Mouse (Mus musculus): ENCODE data around the gene Proca1. TPM values are rescaled to one million over a fixed set of nuclear protein-coding genes. Genes with fewer than 3 reads are reported as not detected.

Gene Proca1
- polyA plus RNA-seq, 1 experiment from 2014 or later: 3.2 TPM

GRCm38 (mm10) chr11:78160171-78160570 is 33.0 kb upstream of the Proca1 start:
- Histone ChIP-seq H3K27ac (no peak overlapping the region), H3K4me1 (peaks cover 35% of the 10 kb centered on the region), H3K36me3 (peaks cover 75% of the 10 kb centered on the region), H3K4me2 (no peak overlapping the region), H3K9ac (no peak overlapping the region), H3K9me3 (no peaks in the 10 kb centered on the region), H3K27me3 (no peaks in the 10 kb centered on the region), H3K4me3 (no peak overlapping the region)
- ATAC-seq (ENCODE audit: insufficient number of reproducible peaks, insufficient read depth, low FRiP score, low TSS enrichment, low read depth): no peak
- 86% methylated on average over 18 of the region's 18 CpGs for WGBS

DNA sequence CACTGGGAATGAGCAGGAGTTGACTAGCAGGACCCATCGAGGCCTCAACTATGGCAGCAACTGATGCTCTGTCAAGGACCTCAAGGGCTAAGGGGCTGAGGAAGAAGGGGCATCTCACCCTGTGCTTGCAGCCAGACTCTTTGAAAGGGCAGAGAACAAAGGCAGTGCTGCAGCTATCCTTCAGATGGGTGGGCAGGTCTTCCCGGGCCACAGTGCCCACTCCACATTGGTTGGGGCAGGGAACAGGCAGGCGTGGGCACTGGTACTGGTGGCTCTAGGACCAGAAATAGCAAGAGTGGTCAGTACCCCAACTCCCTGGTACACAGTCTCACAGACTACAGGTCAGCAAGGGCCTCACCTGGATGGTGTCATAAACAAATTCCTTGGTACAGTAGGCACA is 32.5 kb upstream of the Proca1 start:
- H3K4me1 ChIP-seq: peaks cover 36% of the 10 kb centered on the region
- no peak overlapping the region for H3K9ac ChIP-seq
- 0 out of 2 replicates have a peak overlapping the region, but pooled peaks have one; percentile 60 for H3K27ac ChIP-seq
- peaks cover 72% of the 10 kb centered on the region for H3K36me3 ChIP-seq
- H3K27me3 ChIP-seq: no peaks in the 10 kb centered on the region
- 86% methylated on average over 3 of the region's 3 CpGs for WGBS
- no peaks in the 10 kb centered on the region for H3K9me3 ChIP-seq
- no peak overlapping the region for H3K4me3 ChIP-seq
- ATAC-seq (ENCODE audit: insufficient number of reproducible peaks, insufficient read depth, low FRiP score, low TSS enrichment, low read depth): no peak
- no peak overlapping the region for H3K4me2 ChIP-seq

GRCm38 (mm10) chr11:78161169-78161568 is 32.0 kb upstream of the Proca1 start:
- Histone ChIP-seq H3K4me3 (peak overlapping the region; percentile 1; the same call in 1 of the 2 replicates), H3K36me3 (peaks cover 70% of the 10 kb centered on the region), H3K9ac (no peak overlapping the region), H3K4me1 (peaks cover 41% of the 10 kb centered on the region), H3K27me3 (no peaks in the 10 kb centered on the region), H3K27ac (peak overlapping the region; percentile 60; the same call in 1 of the 2 replicates), H3K4me2 (no peak overlapping the region), H3K9me3 (no peaks in the 10 kb centered on the region)
- no peak for ATAC-seq (ENCODE audit: insufficient number of reproducible peaks, insufficient read depth, low FRiP score, low TSS enrichment, low read depth)
- WGBS: 90% methylated on average over 14 of the region's 14 CpGs

DNA sequence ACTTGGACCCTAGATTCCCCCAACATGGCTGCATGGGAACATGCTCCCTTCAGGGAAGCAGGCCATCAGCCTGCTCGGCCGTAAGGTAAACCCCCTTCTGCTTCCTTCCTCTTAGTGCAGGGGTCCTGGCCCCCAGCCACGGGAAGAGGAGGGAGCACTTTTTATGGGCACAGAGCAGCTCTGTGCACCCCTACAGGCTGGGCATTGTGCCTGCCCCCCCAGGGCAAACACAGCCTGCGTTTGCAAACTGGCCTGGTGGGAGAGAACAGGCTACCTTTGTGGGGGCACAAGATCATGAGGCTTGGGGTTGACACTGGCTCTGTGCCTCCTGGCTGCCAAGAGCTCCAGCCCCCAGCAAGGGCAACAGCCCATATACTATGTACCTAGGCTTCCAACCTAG is 31.2 kb upstream of the Proca1 start:
- Histone ChIP-seq H3K27ac (peak overlapping the region; percentile 99), H3K4me2 (peak overlapping the region; percentile 76), H3K9me3 (no peaks in the 10 kb centered on the region), H3K27me3 (no peaks in the 10 kb centered on the region), H3K4me1 (peaks cover 49% of the 10 kb centered on the region), H3K4me3 (peak overlapping the region; percentile 91; the same call in 1 of the 2 replicates), H3K9ac (no peak overlapping the region; the same call in 1 of the 2 replicates), H3K36me3 (peaks cover 64% of the 10 kb centered on the region)
- WGBS: 41% methylated on average over 4 of the region's 4 CpGs
- ATAC-seq (ENCODE audit: insufficient number of reproducible peaks, insufficient read depth, low FRiP score, low TSS enrichment, low read depth): no peak

- peak overlapping the region; percentile 76 for H3K4me2 ChIP-seq
- peaks cover 49% of the 10 kb centered on the region for H3K4me1 ChIP-seq
- peaks cover 59% of the 10 kb centered on the region for H3K36me3 ChIP-seq
- WGBS: 51% methylated on average over 6 of the region's 6 CpGs
- peak overlapping the region; percentile 96 for H3K9ac ChIP-seq
- no peak for ATAC-seq (ENCODE audit: insufficient number of reproducible peaks, insufficient read depth, low FRiP score, low TSS enrichment, low read depth)
- H3K27me3 ChIP-seq: no peaks in the 10 kb centered on the region
- peak overlapping the region; percentile 91 for H3K4me3 ChIP-seq
- H3K27ac ChIP-seq: peak overlapping the region; percentile 99
- H3K9me3 ChIP-seq: no peaks in the 10 kb centered on the region
Observed at GRCm38 (mm10) chr11:78162504-78162903, 30.7 kb upstream of the Proca1 start.

DNA sequence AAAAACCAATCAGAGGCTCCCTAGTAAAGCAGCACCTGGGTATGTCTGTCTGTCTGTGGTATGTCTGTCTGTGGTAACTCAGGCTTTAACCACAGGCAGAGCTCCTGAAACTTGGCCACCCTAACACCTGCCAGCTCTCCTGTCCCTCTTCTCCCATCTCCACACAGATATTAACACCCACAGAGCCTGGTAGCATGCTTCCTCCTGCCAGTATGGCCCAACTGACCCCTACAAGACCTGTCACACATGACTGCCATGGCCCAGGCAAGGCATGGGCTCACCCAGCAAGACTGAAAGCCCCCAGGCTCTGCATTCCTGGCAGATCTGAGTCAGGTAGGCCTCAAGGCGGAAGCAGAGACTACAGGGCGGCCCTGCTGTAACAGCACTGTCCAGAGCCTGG is 30.1 kb upstream of the Proca1 start:
- Histone ChIP-seq H3K4me3 (peak overlapping the region; percentile 91), H3K9me3 (no peaks in the 10 kb centered on the region), H3K27me3 (no peaks in the 10 kb centered on the region), H3K4me2 (peak overlapping the region; percentile 76), H3K27ac (peak overlapping the region; percentile 99), H3K36me3 (peaks cover 54% of the 10 kb centered on the region), H3K4me1 (peaks cover 49% of the 10 kb centered on the region), H3K9ac (peak overlapping the region; percentile 96)
- ATAC-seq (ENCODE audit: insufficient number of reproducible peaks, insufficient read depth, low FRiP score, low TSS enrichment, low read depth): no peak
- WGBS: 33% methylated on average over 2 of the region's 2 CpGs

GRCm38 (mm10) chr11:78163681-78164603 is 29.2 kb upstream of the Proca1 start:
- WGBS: under 1% methylated on average over 22 of the region's 22 CpGs
- H3K27ac ChIP-seq: peak overlapping the region; percentile 99
- peak overlapping the region; percentile 76 for H3K4me2 ChIP-seq
- H3K4me1 ChIP-seq: peaks cover 47% of the 10 kb centered on the region
- ATAC-seq (ENCODE audit: insufficient number of reproducible peaks, insufficient read depth, low FRiP score, low TSS enrichment, low read depth): peak; percentile 50
- no peaks in the 10 kb centered on the region for H3K27me3 ChIP-seq
- no peaks in the 10 kb centered on the region for H3K9me3 ChIP-seq
- H3K4me3 ChIP-seq: peak overlapping the region; percentile 91
- H3K9ac ChIP-seq: peak overlapping the region; percentile 96
- H3K36me3 ChIP-seq: peaks cover 45% of the 10 kb centered on the region

DNA sequence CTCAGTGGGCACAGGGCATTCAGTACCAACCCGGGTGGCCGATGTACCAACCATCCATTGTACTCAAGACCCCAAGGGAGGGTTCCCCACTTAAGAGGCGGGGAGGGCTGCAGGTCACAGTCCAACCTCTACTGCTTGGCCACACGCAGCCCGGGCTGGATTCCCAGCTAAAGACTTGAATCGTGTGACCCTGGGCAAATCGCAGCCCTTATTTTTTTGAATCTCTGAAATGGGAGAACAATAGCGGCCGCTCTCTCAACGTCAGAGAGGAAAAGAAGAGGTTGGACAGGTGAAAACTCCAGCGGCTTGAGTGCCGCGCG is 28.6 kb upstream of the Proca1 start:
- Histone ChIP-seq H3K9ac (peak overlapping the region; percentile 96), H3K4me1 (peaks cover 46% of the 10 kb centered on the region), H3K9me3 (no peaks in the 10 kb centered on the region), H3K27ac (peak overlapping the region; percentile 99), H3K27me3 (no peaks in the 10 kb centered on the region), H3K4me3 (peak overlapping the region; percentile 91), H3K36me3 (peaks cover 40% of the 10 kb centered on the region), H3K4me2 (peak overlapping the region; percentile 76)
- ATAC-seq (ENCODE audit: insufficient number of reproducible peaks, insufficient read depth, low FRiP score, low TSS enrichment, low read depth): no peak
- WGBS: under 1% methylated on average over 14 of the region's 14 CpGs

DNA sequence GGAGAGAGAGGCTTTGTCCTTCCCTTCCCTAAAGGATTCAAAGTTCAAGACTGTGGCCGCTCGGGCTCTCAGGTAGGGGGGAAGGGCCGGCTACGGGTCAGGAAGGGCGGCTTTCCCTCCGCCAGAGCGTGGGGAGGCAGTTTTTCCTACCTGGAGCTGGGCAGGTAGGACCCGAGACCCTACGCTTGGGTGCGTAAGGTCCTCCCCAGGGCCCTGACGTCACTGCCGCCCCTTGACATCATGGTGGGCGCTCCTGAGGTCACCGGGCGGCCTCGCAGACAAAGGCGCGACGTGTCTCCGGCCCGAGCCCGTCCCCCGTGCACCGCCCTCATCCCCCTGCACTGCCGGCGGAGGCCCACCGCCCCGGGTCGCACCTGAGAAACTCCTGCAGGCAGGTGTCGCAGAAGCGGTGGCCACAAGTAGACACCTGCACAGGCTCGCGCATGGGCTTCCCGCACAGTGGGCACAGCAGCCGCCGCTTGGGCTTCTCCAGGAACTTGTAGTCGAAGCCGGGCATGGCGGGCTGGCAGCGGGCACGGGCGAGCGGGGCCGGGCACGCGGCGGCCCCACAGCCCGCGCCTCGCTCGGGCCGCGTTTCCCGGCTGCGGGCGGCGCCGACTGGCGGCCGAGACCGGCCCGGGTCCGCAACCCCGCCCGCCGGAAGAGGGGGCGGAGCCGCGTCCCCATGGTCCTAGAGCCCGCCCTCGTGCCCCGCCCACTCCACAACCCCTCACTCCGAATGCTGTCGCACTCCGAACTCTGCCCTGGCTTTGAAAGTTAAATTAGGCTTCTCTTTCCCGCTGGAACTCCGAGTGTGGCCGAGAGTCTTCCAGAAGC is 28.1 kb upstream of the Proca1 start, which contains the start of gene Traf4:
TSS of gene Traf4 (minus strand) at position 666 of the 837 bp plus-strand sequence.
- H3K4me3 ChIP-seq: peak within 1 kb of the TSS; percentile 91
- ATAC-seq (ENCODE audit: insufficient number of reproducible peaks, insufficient read depth, low FRiP score, low TSS enrichment, low read depth): peak; percentile 69
- H3K27ac ChIP-seq: peak within 1 kb of the TSS; percentile 99
- H3K4me2 ChIP-seq: peak within 1 kb of the TSS; percentile 76
- under 1% methylated on average over 66 of the region's 78 CpGs for whole genome bisulfite sequencing
- H3K9ac ChIP-seq: peak within 1 kb of the TSS; percentile 96
- H3K27me3 ChIP-seq: no peaks in the 10 kb centered on the region
- peaks cover 46% of the 10 kb centered on the region for H3K4me1 ChIP-seq
- no peaks in the 10 kb centered on the region for H3K9me3 ChIP-seq
- H3K36me3 ChIP-seq: peaks cover 34% of the 10 kb centered on the region

- Histone ChIP-seq H3K9ac (peak overlapping the region; percentile 96), H3K4me3 (peak overlapping the region; percentile 91), H3K4me2 (peak overlapping the region; percentile 76), H3K27ac (peak overlapping the region; percentile 99), H3K36me3 (peaks cover 28% of the 10 kb centered on the region), H3K9me3 (no peaks in the 10 kb centered on the region), H3K27me3 (no peaks in the 10 kb centered on the region), H3K4me1 (peaks cover 42% of the 10 kb centered on the region)
- WGBS: 3% methylated on average over 16 of the region's 16 CpGs
- no peak for ATAC-seq (ENCODE audit: insufficient number of reproducible peaks, insufficient read depth, low FRiP score, low TSS enrichment, low read depth)
Observed at GRCm38 (mm10) chr11:78165761-78166109, 27.5 kb upstream of the Proca1 start.

- 36% methylated on average over 4 of the region's 4 CpGs for WGBS
- no peak for ATAC-seq (ENCODE audit: insufficient number of reproducible peaks, insufficient read depth, low FRiP score, low TSS enrichment, low read depth)
- Histone ChIP-seq H3K27ac (peak overlapping the region; percentile 99), H3K4me1 (peaks cover 40% of the 10 kb centered on the region), H3K9me3 (no peaks in the 10 kb centered on the region), H3K36me3 (peaks cover 24% of the 10 kb centered on the region), H3K27me3 (no peaks in the 10 kb centered on the region), H3K4me2 (peak overlapping the region; percentile 76), H3K4me3 (peak overlapping the region; percentile 91), H3K9ac (peak overlapping the region; percentile 96)
Observed at GRCm38 (mm10) chr11:78166161-78166560, 27.0 kb upstream of the Proca1 start.
